Mouse (Mus musculus) testis, adult 2 months (tissue): ENCODE measurements at regions not wholly inside any gene's neighbourhood (a gene's known extent, or its start where the extent isn't known, plus 50 kb on each side); places are given as distances from the start of the nearest gene placed in this dataset.

Experiments used
- H3K27ac ChIP-seq: fragments of 200-500 bp; 2 replicates; pipeline ENCODE4 v1.5.1; 2012; ENCODE audit warnings: low read depth, low read length; ENCODE audit not compliant: control insufficient read depth, insufficient read depth
- H3K27me3 ChIP-seq: fragments of 200-500 bp; 2 replicates; pipeline ENCODE4 v1.6.1; 2012; ENCODE audit warnings: mild to moderate bottlenecking, low read length, moderate library complexity; ENCODE audit not compliant: control insufficient read depth, insufficient read depth
- H3K36me3 ChIP-seq: fragments of 200-500 bp; 2 replicates; pipeline ENCODE4 v1.6.1; 2012; ENCODE audit warnings: mild to moderate bottlenecking, low read length; ENCODE audit not compliant: control insufficient read depth, insufficient read depth
- H3K4me1 ChIP-seq: fragments of 200-500 bp; 2 replicates; pipeline ENCODE4 v1.6.1; 2012; ENCODE audit warnings: low read length; ENCODE audit not compliant: control insufficient read depth, insufficient read depth
- H3K4me3 ChIP-seq: fragments of 200-500 bp; 2 replicates; pipeline ENCODE4 v1.5.1; 2012; ENCODE audit warnings: low read depth, mild to moderate bottlenecking, low read length, moderate library complexity, mixed read lengths; ENCODE audit not compliant: control insufficient read depth
- CTCF ChIP-seq: fragments of 200-500 bp; IDR thresholded peaks from 2 replicates; pipeline ENCODE4 v1.5.1; 2012; ENCODE audit warnings: low read depth, mild to moderate bottlenecking, inconsistent platforms, low read length, moderate library complexity; ENCODE audit not compliant: control insufficient read depth, insufficient read depth, insufficient replicate concordance
- POLR2A ChIP-seq: fragments of 200-500 bp; IDR thresholded peaks from 2 replicates; pipeline ENCODE4 v1.6.1; 2012; ENCODE audit warnings: low read depth, mild to moderate bottlenecking, inconsistent platforms, low read length, moderate library complexity; ENCODE audit not compliant: control insufficient read depth

GRCm38 (mm10) chr3:21936262-21936603 lies 140.2 kb upstream of the Tbl1xr1 start:
- H3K27ac ChIP-seq = no peak overlapping the region
- no peak for TF ChIP-seq CTCF
- TF ChIP-seq POLR2A = no peak
- peak overlapping the region; percentile 39; the same call in 1 of the 2 replicates for H3K4me3 ChIP-seq
- no peaks in the 10 kb centered on the region for H3K27me3 ChIP-seq
- H3K4me1 ChIP-seq = peaks cover 14% of the 10 kb centered on the region
- H3K36me3 ChIP-seq = no peaks in the 10 kb centered on the region

GRCm38 (mm10) chr3:21936616-21937015 lies 139.8 kb upstream of the Tbl1xr1 start:
- Histone ChIP-seq H3K4me1 (peaks cover 14% of the 10 kb centered on the region), H3K36me3 (no peaks in the 10 kb centered on the region), H3K4me3 (no peak overlapping the region), H3K27me3 (no peaks in the 10 kb centered on the region), H3K27ac (no peak overlapping the region)
- no peak for TF ChIP-seq CTCF

- TF ChIP-seq CTCF (no peak), POLR2A (no peak)
- Histone ChIP-seq H3K27ac (no peak overlapping the region), H3K4me1 (peaks cover 14% of the 10 kb centered on the region)
Observed at GRCm38 (mm10) chr3:21937281-21938035, 139.0 kb upstream of the Tbl1xr1 start.

GRCm38 (mm10) chr3:21938071-21938848 lies 138.2 kb upstream of the Tbl1xr1 start:
- Histone ChIP-seq H3K4me3 (no peak overlapping the region), H3K27ac (no peak overlapping the region), H3K4me1 (peaks cover 14% of the 10 kb centered on the region), H3K27me3 (no peaks in the 10 kb centered on the region), H3K36me3 (no peaks in the 10 kb centered on the region)
- TF ChIP-seq POLR2A (no peak), CTCF (no peak)

More at GRCm38 (mm10) chr3:21937281-21938035, 139.0 kb upstream of the Tbl1xr1 start:
- no peaks in the 10 kb centered on the region for H3K36me3 ChIP-seq
- H3K4me3 ChIP-seq = no peak overlapping the region
- H3K27me3 ChIP-seq = no peaks in the 10 kb centered on the region

- TF ChIP-seq POLR2A = no peak
- TF ChIP-seq CTCF = no peak
- H3K4me3 ChIP-seq = no peak overlapping the region
- H3K36me3 ChIP-seq = no peaks in the 10 kb centered on the region
- peaks cover 14% of the 10 kb centered on the region for H3K4me1 ChIP-seq
- no peaks in the 10 kb centered on the region for H3K27me3 ChIP-seq
- no peak overlapping the region for H3K27ac ChIP-seq
Observed at GRCm38 (mm10) chr3:21939738-21940137, 136.7 kb upstream of the Tbl1xr1 start.

- TF ChIP-seq POLR2A = no peak
- TF ChIP-seq CTCF = no peak
- H3K4me1 ChIP-seq = peaks cover 3% of the 10 kb centered on the region
- no peaks in the 10 kb centered on the region for H3K27me3 ChIP-seq
- H3K4me3 ChIP-seq = no peak overlapping the region
- H3K36me3 ChIP-seq = no peaks in the 10 kb centered on the region
- no peak overlapping the region for H3K27ac ChIP-seq
Observed at GRCm38 (mm10) chr3:21941596-21941995, 134.9 kb upstream of the Tbl1xr1 start.

- H3K4me3 ChIP-seq = no peak overlapping the region
- H3K36me3 ChIP-seq = no peaks in the 10 kb centered on the region
- H3K4me1 ChIP-seq = no peaks in the 10 kb centered on the region
- no peak overlapping the region for H3K27ac ChIP-seq
- TF ChIP-seq CTCF (no peak), POLR2A (no peak)
- no peaks in the 10 kb centered on the region for H3K27me3 ChIP-seq
Observed at GRCm38 (mm10) chr3:21942912-21943311, 133.5 kb upstream of the Tbl1xr1 start.
